Mouse (Mus musculus) thymus, adult 2 months (tissue): ENCODE measurements around the gene Ms4a7. TPM values are rescaled to one million over a fixed set of nuclear protein-coding genes. Genes with fewer than 3 reads are reported as not detected.

Experiments
- DNase-seq: peaks from one replicate; pipeline ENCODE4 v3.0.0; 2021
- H3K27ac ChIP-seq: fragments of 200-500 bp; 2 replicates; pipeline ENCODE4 v1.5.1; 2012; ENCODE audit warnings: low read length, control low read depth; ENCODE audit not compliant: control insufficient read depth, insufficient read depth
- H3K27me3 ChIP-seq: fragments of 200-500 bp; 2 replicates; pipeline ENCODE4 v1.6.1; 2012; ENCODE audit warnings: mild to moderate bottlenecking, low read length, moderate library complexity, mixed read lengths; ENCODE audit not compliant: control insufficient read depth, insufficient read depth
- H3K36me3 ChIP-seq: fragments of 200-500 bp; 2 replicates; pipeline ENCODE4 v1.6.1; 2012; ENCODE audit warnings: mild to moderate bottlenecking, low read length, moderate library complexity; ENCODE audit not compliant: control insufficient read depth, insufficient read depth
- H3K4me1 ChIP-seq: fragments of 200-500 bp; replicated peaks from 2 replicates; pipeline ENCODE4 v1.6.1; 2012; ENCODE audit warnings: low read length; ENCODE audit not compliant: control insufficient read depth, insufficient read depth
- H3K4me3 ChIP-seq: fragments of 200-500 bp; 2 replicates; pipeline ENCODE4 v1.5.1; 2012; ENCODE audit warnings: mild to moderate bottlenecking, low read length, control low read depth, moderate library complexity; ENCODE audit not compliant: control insufficient read depth, insufficient read depth
- CTCF ChIP-seq: fragments of 200-500 bp; IDR thresholded peaks from 2 replicates; pipeline ENCODE4 v1.5.1; 2012; ENCODE audit warnings: mild to moderate bottlenecking, control low read depth, low read length, moderate library complexity, borderline replicate concordance; ENCODE audit not compliant: control insufficient read depth, poor library complexity, insufficient read depth; ENCODE audit errors: extremely low read depth
- POLR2A ChIP-seq: fragments of 200-500 bp; IDR thresholded peaks from 2 replicates; pipeline ENCODE4 v1.6.1; 2012; ENCODE audit warnings: mild to moderate bottlenecking, low read length, control low read depth, moderate library complexity; ENCODE audit not compliant: control insufficient read depth, poor library complexity, insufficient read depth; ENCODE audit errors: extremely low read depth
- WGBS: fragments of 180-500 bp; shearing (Covaris S2); methylation state at CpG from one replicate; pipeline ENCODE4 v1.1.7; 2018; 5-methylcytosine and 5-hydroxymethylcytosine counted together
- polyA plus RNA-seq: library from polyadenylated mRNA; depleted of rRNA; stranded (reverse); fragments of >200 nt; gene quantifications from 2 replicates; pipeline ENCODE4 v1.2.3, GENCODE M21; 2012

The Ms4a7 gene
- polyA plus RNA-seq, 1 experiment = 10.6 TPM

- Histone ChIP-seq H3K4me1 (peaks cover 4% of the 10 kb centered on the region; the same call in 1 of the 2 replicates), H3K4me3 (no peak overlapping the region), H3K27me3 (no peaks in the 10 kb centered on the region), H3K27ac (no peak overlapping the region), H3K36me3 (no peaks in the 10 kb centered on the region)
- peak; percentile 32 for DNase-seq
- WGBS = 4% methylated on average over 7 of the region's 7 CpGs
- no peak for TF ChIP-seq POLR2A
- no peak for TF ChIP-seq CTCF
Measured at GRCm38 (mm10) chr19:11355730-11356129, 19.8 kb upstream of the Ms4a7 start.

- no peak overlapping the region for H3K27ac ChIP-seq
- no peak overlapping the region for H3K4me3 ChIP-seq
- 47% methylated on average over 3 of the region's 3 CpGs for WGBS
- H3K27me3 ChIP-seq = no peaks in the 10 kb centered on the region
- no peaks in the 10 kb centered on the region for H3K36me3 ChIP-seq
- TF ChIP-seq CTCF (no peak), POLR2A (no peak)
- peak; percentile 31 for DNase-seq
- peaks cover 4% of the 10 kb centered on the region; the same call in 1 of the 2 replicates for H3K4me1 ChIP-seq
Measured at GRCm38 (mm10) chr19:11351878-11352277, 15.9 kb upstream of the Ms4a7 start.

GRCm38 (mm10) chr19:11349698-11350481, 13.9 kb upstream of the Ms4a7 start:
- Histone ChIP-seq H3K27ac (no peak overlapping the region), H3K27me3 (no peaks in the 10 kb centered on the region), H3K4me3 (no peak overlapping the region), H3K4me1 (no peaks in the 10 kb centered on the region), H3K36me3 (no peaks in the 10 kb centered on the region)
- 86% methylated on average over 7 of the region's 7 CpGs for WGBS
- no peak for TF ChIP-seq CTCF
- TF ChIP-seq POLR2A = no peak
- DNase-seq = peak; percentile 13

- no peak for TF ChIP-seq POLR2A
- TF ChIP-seq CTCF = no peak
- H3K4me1 ChIP-seq = no peaks in the 10 kb centered on the region
- no peak for DNase-seq
- H3K27ac ChIP-seq = no peak overlapping the region
- H3K4me3 ChIP-seq = no peak overlapping the region
- H3K27me3 ChIP-seq = no peaks in the 10 kb centered on the region
- no peaks in the 10 kb centered on the region for H3K36me3 ChIP-seq
Measured at GRCm38 (mm10) chr19:11343992-11344391, 8.0 kb upstream of the Ms4a7 start.

GRCm38 (mm10) chr19:11343147-11343546, 7.2 kb upstream of the Ms4a7 start:
- Histone ChIP-seq H3K36me3 (no peaks in the 10 kb centered on the region), H3K4me1 (no peaks in the 10 kb centered on the region), H3K27me3 (no peaks in the 10 kb centered on the region), H3K4me3 (no peak overlapping the region), H3K27ac (no peak overlapping the region)
- no peak for DNase-seq
- TF ChIP-seq POLR2A = no peak
- TF ChIP-seq CTCF = no peak

GRCm38 (mm10) chr19:11321123-11321522, 14.8 kb downstream of the Ms4a7 start:
- no peak for DNase-seq
- H3K27ac ChIP-seq = no peak overlapping the region

GRCm38 (mm10) chr19:11316786-11317185, 19.2 kb downstream of the Ms4a7 start:
- Histone ChIP-seq H3K36me3 (no peaks in the 10 kb centered on the region), H3K27ac (no peak overlapping the region), H3K4me1 (no peaks in the 10 kb centered on the region), H3K27me3 (no peaks in the 10 kb centered on the region), H3K4me3 (no peak overlapping the region)
- WGBS = 97% methylated on average over 4 of the region's 4 CpGs
- TF ChIP-seq POLR2A = no peak
- TF ChIP-seq CTCF = no peak
- DNase-seq = no peak

More at GRCm38 (mm10) chr19:11321123-11321522, 14.8 kb downstream of the Ms4a7 start:
- no peak for TF ChIP-seq POLR2A
- no peak for TF ChIP-seq CTCF
- H3K27me3 ChIP-seq = no peaks in the 10 kb centered on the region
- 78% methylated on average over 1 of the region's 1 CpGs for WGBS
- no peaks in the 10 kb centered on the region for H3K4me1 ChIP-seq
- H3K36me3 ChIP-seq = no peaks in the 10 kb centered on the region
- no peak overlapping the region for H3K4me3 ChIP-seq
